Mouse (Mus musculus): ENCODE results near the gene Gm17720.
A peak's percentile ranks its signal among the peaks of the same experiment; 100 is the strongest.

Gene Gm17720

GRCm38 (mm10) chr8:110102653-110103052, at the start of gene Gm17720:
Gene Gm17720 (minus strand): TSS chr8:110102753.
- DNase-seq (ENCODE audit: low read depth): no peak

- peak; percentile 75 for DNase-seq (ENCODE audit: low read depth)
Measured at GRCm38 (mm10) chr8:110145538-110145937, 43.0 kb upstream of the Gm17720 start.

GRCm38 (mm10) chr8:110140770-110141169, 38.2 kb upstream of the Gm17720 start:
- no peak for DNase-seq (ENCODE audit: low read depth)

- DNase-seq (ENCODE audit: low read depth): no peak
Measured at GRCm38 (mm10) chr8:110140156-110140555, 37.6 kb upstream of the Gm17720 start.

GRCm38 (mm10) chr8:110135515-110135914, 33.0 kb upstream of the Gm17720 start:
- DNase-seq (ENCODE audit: low read depth): no peak

GRCm38 (mm10) chr8:110134236-110134635, 31.7 kb upstream of the Gm17720 start:
- no peak for DNase-seq (ENCODE audit: low read depth)

GRCm38 (mm10) chr8:110130537-110130936, 28.0 kb upstream of the Gm17720 start:
- DNase-seq (ENCODE audit: low read depth): peak; percentile 72

- peak; percentile 21 for DNase-seq (ENCODE audit: low read depth)
Measured at GRCm38 (mm10) chr8:110119715-110120114, 17.2 kb upstream of the Gm17720 start.

GRCm38 (mm10) chr8:110101676-110102075, 877 bp downstream of the Gm17720 start:
- DNase-seq (ENCODE audit: low read depth): no peak

- DNase-seq (ENCODE audit: low read depth): no peak
Measured at GRCm38 (mm10) chr8:110100907-110101306, 1.6 kb downstream of the Gm17720 start, which contains the start of gene Gm21964. Gene Gm21964 (plus strand): TSS chr8:110101207.

GRCm38 (mm10) chr8:110091869-110092268, 10.7 kb downstream of the Gm17720 start:
- no peak for DNase-seq (ENCODE audit: low read depth)

- DNase-seq (ENCODE audit: low read depth): no peak
Measured at GRCm38 (mm10) chr8:110082416-110083105, 20.0 kb downstream of the Gm17720 start.

- DNase-seq (ENCODE audit: low read depth): no peak
Measured at GRCm38 (mm10) chr8:110079282-110080221, 23.0 kb downstream of the Gm17720 start, which contains the start of gene Zfp612. Gene Zfp612 (plus strand): TSS chr8:110079746.

- no peak for DNase-seq (ENCODE audit: low read depth)
Measured at GRCm38 (mm10) chr8:110074496-110074895, 28.1 kb downstream of the Gm17720 start.

GRCm38 (mm10) chr8:110071600-110071999, 31.0 kb downstream of the Gm17720 start:
- peak; percentile 66 for DNase-seq (ENCODE audit: low read depth)

- DNase-seq (ENCODE audit: low read depth): no peak
Measured at GRCm38 (mm10) chr8:110069706-110070105, 32.8 kb downstream of the Gm17720 start.

- DNase-seq (ENCODE audit: low read depth): no peak
Measured at GRCm38 (mm10) chr8:110065676-110066075, 36.9 kb downstream of the Gm17720 start.

GRCm38 (mm10) chr8:110064606-110065365, 37.8 kb downstream of the Gm17720 start:
- DNase-seq (ENCODE audit: low read depth): no peak

- no peak for DNase-seq (ENCODE audit: low read depth)
Measured at GRCm38 (mm10) chr8:110064161-110064560, 38.4 kb downstream of the Gm17720 start.

GRCm38 (mm10) chr8:110058207-110058606, 44.3 kb downstream of the Gm17720 start:
- no peak for DNase-seq (ENCODE audit: low read depth)

GRCm38 (mm10) chr8:110051208-110051607, 51.3 kb downstream of the Gm17720 start:
- no peak for DNase-seq (ENCODE audit: low read depth)

GRCm38 (mm10) chr8:110040509-110040908, 62.0 kb downstream of the Gm17720 start:
- DNase-seq (ENCODE audit: low read depth): no peak

Data from 416B (cell line).